Mouse (Mus musculus): ENCODE results near the gene Thbs2. TPM values are rescaled to one million over a fixed set of nuclear protein-coding genes. Genes with fewer than 3 reads are reported as not detected.

Thbs2 gene
- total RNA-seq (2023) = not detected in 4 replicates

DNA sequence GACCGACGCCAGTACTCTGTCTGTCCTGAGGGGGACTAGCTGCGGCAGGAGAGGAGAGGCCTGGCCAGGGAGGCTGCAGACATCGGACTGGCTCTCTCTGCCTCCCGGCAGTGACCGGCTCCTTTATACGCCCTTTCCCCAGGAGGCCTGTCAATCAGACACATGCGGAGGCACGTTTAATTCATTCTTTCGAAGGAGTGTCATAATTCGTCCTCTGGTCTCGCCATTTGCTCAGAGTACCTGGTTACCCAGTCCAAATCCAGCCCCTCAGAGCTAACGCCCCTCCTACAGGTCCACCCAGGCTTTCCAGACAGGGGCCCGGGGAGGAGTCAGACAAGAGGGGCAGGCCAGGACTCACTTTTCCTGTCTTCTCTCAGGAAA lies at the start of gene Thbs2:
Gene Thbs2 (minus strand): TSS at position 242 of the 381 bp plus-strand sequence.

Other genes with a start within 250 kb of the Thbs2 start
- not detected in 4 replicates for gene Wdr27, start 248.9 kb upstream of the Thbs2 start, total RNA-seq (2023)
- gene 1600012H06Rik, start 248.9 kb upstream of the Thbs2 start, total RNA-seq (2023) = 20.8 to 23.4 TPM (median 21.8 TPM) in 4 replicates